Mouse (Mus musculus): ENCODE data around the gene Kcnk4.

The Kcnk4 gene

GRCm38 (mm10) chr19:6934195-6934977, at the start of gene Kcnk4:
Gene Kcnk4 (minus strand): TSS chr19:6934515.
- DNase-seq (ENCODE audit: low read depth) = no peak

GRCm38 (mm10) chr19:6983621-6984020, 49.3 kb upstream of the Kcnk4 start:
- no peak for DNase-seq (ENCODE audit: low read depth)

- no peak for DNase-seq (ENCODE audit: low read depth)
These were observed 47.1 kb upstream of the Kcnk4 start for GRCm38 (mm10) chr19:6981465-6981864.

- peak; percentile 98 for DNase-seq (ENCODE audit: low read depth)
These were observed 46.2 kb upstream of the Kcnk4 start, which contains the start of gene Fkbp2 for GRCm38 (mm10) chr19:6980381-6981093. Gene Fkbp2 (minus strand): TSS chr19:6980501.

GRCm38 (mm10) chr19:6979486-6980380, 45.4 kb upstream of the Kcnk4 start:
- DNase-seq (ENCODE audit: low read depth) = peak; percentile 99

GRCm38 (mm10) chr19:6979001-6979479, 44.7 kb upstream of the Kcnk4 start:
- DNase-seq (ENCODE audit: low read depth) = no peak

- DNase-seq (ENCODE audit: low read depth) = no peak
These were observed 44.3 kb upstream of the Kcnk4 start for GRCm38 (mm10) chr19:6978639-6978974.

- DNase-seq (ENCODE audit: low read depth) = no peak
These were observed 43.7 kb upstream of the Kcnk4 start for GRCm38 (mm10) chr19:6977759-6978638.

GRCm38 (mm10) chr19:6975537-6976521, 41.5 kb upstream of the Kcnk4 start, which contains the start of gene Plcb3:
Gene Plcb3 (minus strand): TSS chr19:6976470.
- DNase-seq (ENCODE audit: low read depth) = no peak

GRCm38 (mm10) chr19:6974211-6975205, 40.2 kb upstream of the Kcnk4 start, which contains the start of gene Ppp1r14b:
Gene Ppp1r14b (plus strand): TSS chr19:6974968.
- peak; percentile 84 for DNase-seq (ENCODE audit: low read depth)

- no peak for DNase-seq (ENCODE audit: low read depth)
These were observed 39.4 kb upstream of the Kcnk4 start for GRCm38 (mm10) chr19:6973581-6974190.

GRCm38 (mm10) chr19:6972247-6972917, 38.1 kb upstream of the Kcnk4 start:
- no peak for DNase-seq (ENCODE audit: low read depth)

GRCm38 (mm10) chr19:6971644-6972043, 37.3 kb upstream of the Kcnk4 start:
- DNase-seq (ENCODE audit: low read depth) = no peak

- DNase-seq (ENCODE audit: low read depth) = no peak
These were observed 36.3 kb upstream of the Kcnk4 start for GRCm38 (mm10) chr19:6970460-6971085.

GRCm38 (mm10) chr19:6969665-6970381, 35.5 kb upstream of the Kcnk4 start:
- DNase-seq (ENCODE audit: low read depth) = no peak

- no peak for DNase-seq (ENCODE audit: low read depth)
These were observed 35.0 kb upstream of the Kcnk4 start for GRCm38 (mm10) chr19:6969291-6969664.
